Mouse (Mus musculus) mouse embryonic stem cell (cell line): ENCODE measurements around the gene Klhl9.

Experiments
- in situ Hi-C, 2 experiments: fragments of 300-500 bp; cut with MboI; formaldehyde crosslinking; loops; 1 replicate in 1 of 2; 3 replicates in 1 of 2; pipeline ENCODE4 v1.14.3; 2019 to 2020; ENCODE audit warnings: low sequenced_read_pairs in 2 of 2, low pct_unique_long_range_greater_than_20kb in 1 of 2, mixed read lengths in 1 of 2; ENCODE audit not compliant: unreplicated experiment in 1 of 2

The Klhl9 gene

GRCm38 (mm10) chr4:88723497-88724090, 1.3 kb upstream of the Klhl9 start:
- in situ Hi-C loops, result no loop called here

- in situ Hi-C loops, result no loop called here
Measured at GRCm38 (mm10) chr4:88718715-88719114, 3.5 kb downstream of the Klhl9 start.

GRCm38 (mm10) chr4:88715059-88715458, 7.2 kb downstream of the Klhl9 start:
- in situ Hi-C loops, result no loop called here

GRCm38 (mm10) chr4:88714281-88714680, 8.0 kb downstream of the Klhl9 start:
- in situ Hi-C loops, result no loop called here

GRCm38 (mm10) chr4:88707128-88707826, 15.0 kb downstream of the Klhl9 start:
- in situ Hi-C loops, result no loop called here

- in situ Hi-C loops, result no loop called here
Measured at GRCm38 (mm10) chr4:88705924-88706323, 16.3 kb downstream of the Klhl9 start.

GRCm38 (mm10) chr4:88699301-88699700, 23.0 kb downstream of the Klhl9 start:
- in situ Hi-C loops, result no loop called here

DNA sequence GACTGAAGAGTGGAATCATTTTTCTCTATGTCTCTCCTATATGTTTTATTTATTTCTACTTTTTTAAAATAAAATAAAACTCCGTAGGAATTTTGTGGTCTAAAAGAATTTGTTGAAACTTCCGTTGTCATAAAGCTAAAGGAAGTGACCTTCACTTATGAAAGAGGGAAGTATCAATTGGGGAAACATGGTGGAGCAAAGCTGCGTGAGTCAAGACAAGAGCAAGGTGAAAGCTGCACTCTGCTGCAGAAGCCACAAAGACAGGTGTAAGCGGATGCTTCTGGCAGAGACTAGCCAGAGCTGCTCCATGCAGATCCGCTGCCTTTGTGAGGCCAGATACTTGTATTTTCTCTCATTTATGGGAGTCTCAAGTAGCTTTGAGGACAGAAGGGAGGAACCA, 23.5 kb downstream of the Klhl9 start:
- in situ Hi-C loops, result no loop called here

DNA sequence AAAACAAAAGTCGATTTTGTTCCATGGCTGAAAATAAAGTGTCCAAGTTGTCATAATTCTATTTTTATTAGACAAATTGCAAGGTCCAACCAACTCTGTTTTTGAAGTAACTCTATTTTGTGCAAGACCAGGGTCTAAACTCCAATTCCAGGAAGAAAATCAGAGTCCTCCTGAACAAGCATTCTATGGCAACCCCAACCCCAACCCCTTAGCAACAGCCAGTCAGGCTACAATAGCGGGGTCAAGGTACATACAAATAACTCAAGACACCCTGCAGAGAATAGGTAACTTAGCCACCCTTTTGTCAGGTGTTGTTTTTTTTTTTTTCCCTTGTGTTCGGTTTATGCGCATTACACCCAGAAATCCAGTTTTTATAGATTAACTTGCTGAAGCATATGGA, 24.5 kb downstream of the Klhl9 start:
- in situ Hi-C loops, result no loop called here

GRCm38 (mm10) chr4:88697108-88697507, 25.2 kb downstream of the Klhl9 start:
- in situ Hi-C loops, result no loop called here

DNA sequence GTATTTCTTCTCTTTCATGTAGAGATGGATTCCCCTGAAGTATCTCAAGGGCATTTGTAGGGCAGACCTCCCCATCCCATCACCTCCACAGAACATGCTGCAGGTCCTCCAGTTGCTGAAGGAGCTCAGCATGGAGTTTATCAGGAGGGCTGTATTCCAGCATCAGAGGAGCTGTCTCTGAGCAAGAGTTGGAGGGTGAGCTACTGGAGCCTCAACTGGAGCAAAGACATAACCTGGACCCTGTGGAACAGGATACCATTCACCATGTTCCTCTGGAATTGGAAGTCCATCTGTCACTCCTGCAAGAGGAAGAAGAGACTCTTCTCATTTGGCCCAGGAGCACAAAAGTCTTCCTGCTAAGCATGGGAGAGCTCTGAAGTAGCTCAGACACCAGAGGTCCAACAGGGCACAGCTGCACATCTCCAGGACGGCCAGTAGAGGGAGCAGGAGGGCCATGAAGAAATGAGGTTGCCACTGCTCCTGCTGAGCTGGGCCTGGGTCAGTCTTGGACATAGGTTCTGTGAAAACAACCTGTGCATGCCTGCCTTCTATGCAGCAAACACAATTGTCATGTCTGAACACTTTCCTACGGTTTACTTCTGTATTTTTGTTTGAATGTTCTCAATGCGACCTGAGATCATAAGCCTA, 25.9 kb downstream of the Klhl9 start:
- in situ Hi-C loops, result no loop called here

GRCm38 (mm10) chr4:88693392-88693791, 28.9 kb downstream of the Klhl9 start:
- in situ Hi-C loops, result no loop called here

DNA sequence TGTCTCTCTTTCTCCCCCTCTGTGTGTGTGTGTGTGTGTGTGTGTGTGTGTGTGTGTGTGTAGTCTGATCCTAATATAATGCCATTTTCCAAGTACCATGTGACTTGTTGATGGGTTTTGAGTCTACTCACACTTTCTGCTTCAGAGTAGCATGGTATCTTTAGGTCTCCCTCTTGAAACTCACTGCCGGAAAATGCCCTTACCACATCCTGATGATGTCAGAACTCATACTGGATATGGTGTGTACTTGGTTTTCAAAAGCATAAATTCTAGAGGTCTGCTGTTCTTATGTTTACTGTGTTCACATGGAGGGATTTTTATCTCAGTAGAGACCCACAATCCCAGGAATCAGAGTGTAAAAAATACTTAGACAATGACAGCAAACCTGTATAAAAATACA, 29.7 kb downstream of the Klhl9 start:
- in situ Hi-C loops, result no loop called here

GRCm38 (mm10) chr4:88691259-88691658, 31.0 kb downstream of the Klhl9 start, which contains the start of gene Ifnab:
Ifnab (minus strand) TSS chr4:88691359.
- in situ Hi-C loops, result no loop called here

- in situ Hi-C loops, result loop anchor here in 1 of 2 experiments (10.0 kb wide), 1 partner anchor 131 kb away; the partner anchor contains the start of genes Ifna11 and Ifna7
Measured at GRCm38 (mm10) chr4:88683812-88684211, 38.5 kb downstream of the Klhl9 start, which contains the start of gene Ifna2. Ifna2 (minus strand) TSS chr4:88683912.

GRCm38 (mm10) chr4:88681353-88681752, 40.9 kb downstream of the Klhl9 start:
- in situ Hi-C loops, result loop anchor here in 1 of 2 experiments (10.0 kb wide), 1 partner anchor 133 kb away; the partner anchor contains the start of genes Ifna11 and Ifna7

GRCm38 (mm10) chr4:88680362-88680761, 41.9 kb downstream of the Klhl9 start:
- in situ Hi-C loops, result loop anchor here in 1 of 2 experiments (10.0 kb wide), 1 partner anchor 134 kb away; the partner anchor contains the start of genes Ifna11 and Ifna7

- in situ Hi-C loops, result no loop called here
Measured at GRCm38 (mm10) chr4:88676824-88677223, 45.4 kb downstream of the Klhl9 start, which contains the start of gene Ifna16. Ifna16 (minus strand) TSS chr4:88676924.
